Mouse (Mus musculus) layer of hippocampus, postnatal 14 days (tissue): ENCODE measurements at regions not wholly inside any gene's neighbourhood (a gene's known extent, or its start where the extent isn't known, plus 50 kb on each side); places are given as distances from the start of the nearest gene placed in this dataset.

ENCODE experiments used
- DNase-seq, 2 experiments: peaks; one replicate each; pipeline ENCODE4 v3.0.0; 2021 to 2022; ENCODE audit warnings: low spot score in 2 of 2, mixed read lengths in 1 of 2

DNA sequence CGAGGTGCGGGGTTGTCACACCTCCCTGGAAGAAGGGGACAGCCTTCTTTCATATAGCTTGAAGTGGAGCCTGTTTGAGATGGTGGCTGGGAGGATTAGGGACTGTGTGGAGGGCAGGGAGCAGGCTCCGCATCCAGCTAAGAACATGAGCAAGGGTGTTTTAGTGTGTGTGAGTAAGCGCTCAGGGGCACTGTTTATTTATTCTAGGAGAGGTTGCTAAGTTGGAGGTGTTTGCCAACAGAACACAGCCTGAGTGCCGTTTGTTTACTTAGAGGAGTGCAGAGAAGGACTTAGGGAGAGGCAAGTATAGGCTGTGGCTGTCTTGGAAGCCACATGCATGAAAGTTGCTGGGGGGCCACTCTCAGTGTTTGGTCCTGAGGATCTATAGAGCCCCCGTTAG lies 61.2 kb upstream of the Cdon start:
- DNase-seq, result no peak

DNA sequence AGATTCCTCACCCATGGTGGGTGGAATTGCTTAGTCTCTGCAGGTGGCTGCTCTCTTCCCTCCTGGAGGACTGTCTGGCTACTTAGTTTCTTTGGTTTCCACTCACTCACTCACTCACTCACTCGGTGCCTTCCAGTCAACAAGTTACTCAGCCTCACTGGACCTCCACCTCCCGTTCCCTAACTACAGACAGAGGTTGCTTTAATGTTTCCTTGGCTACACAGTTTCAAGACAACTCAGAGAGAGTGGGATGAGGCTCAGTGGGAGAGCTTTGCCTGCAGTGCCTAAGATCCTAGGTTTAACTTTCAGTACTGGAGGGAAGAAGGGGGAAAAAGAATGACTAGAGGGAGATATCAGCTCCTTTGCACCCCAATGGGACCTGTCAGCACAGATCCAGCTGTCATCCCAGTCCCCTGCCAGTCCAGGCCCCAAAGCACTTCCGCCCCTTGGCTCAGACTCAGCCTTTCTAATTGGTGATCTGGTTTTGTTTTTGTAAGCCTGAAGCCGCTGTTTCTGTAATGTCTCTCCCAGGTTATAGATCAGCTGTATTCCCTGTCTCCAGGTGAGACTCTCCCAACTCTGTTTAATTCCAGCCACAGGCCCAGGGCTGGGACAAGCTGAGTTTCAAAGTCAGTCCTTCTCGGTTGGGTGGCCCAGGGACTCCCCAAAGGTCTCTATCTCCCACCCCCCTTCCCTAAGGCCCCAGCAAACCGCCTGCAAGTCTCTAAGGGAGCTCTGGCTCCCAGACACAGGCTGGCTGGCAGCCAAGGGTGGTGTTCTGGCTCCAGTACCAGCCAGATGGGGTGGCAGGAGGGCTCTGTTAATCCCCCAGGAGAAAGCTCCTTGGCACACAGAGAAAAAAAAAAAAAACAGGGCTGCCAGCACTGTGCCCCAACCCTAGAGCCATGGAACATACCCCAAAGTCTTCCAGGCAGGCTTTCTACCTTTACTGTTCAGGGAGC lies 60.5 kb upstream of the Cdon start:
- peak; percentile 64 to 74 for DNase-seq

DNA sequence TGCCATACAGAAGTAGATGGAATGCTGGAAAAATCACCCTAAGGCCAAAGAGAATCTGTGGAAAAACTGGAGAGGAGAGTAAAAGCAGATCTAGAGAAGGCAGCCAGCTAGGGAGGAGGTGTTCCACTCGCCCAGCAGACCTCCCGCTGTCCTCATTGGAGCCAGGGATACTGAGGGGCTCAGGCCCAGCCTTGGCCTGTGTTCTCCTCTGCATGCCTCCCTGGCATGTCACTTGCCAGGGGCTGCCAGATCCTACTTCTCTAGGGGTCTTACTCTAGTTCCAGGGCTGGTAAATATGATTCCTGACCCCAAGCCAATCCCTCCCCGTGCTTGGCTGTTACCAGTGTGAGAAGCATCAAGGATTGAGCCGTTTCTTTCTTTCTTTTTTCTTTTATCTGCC lies 59.5 kb upstream of the Cdon start:
- peak in 1 of 2 experiments; percentile 24 for DNase-seq

DNA sequence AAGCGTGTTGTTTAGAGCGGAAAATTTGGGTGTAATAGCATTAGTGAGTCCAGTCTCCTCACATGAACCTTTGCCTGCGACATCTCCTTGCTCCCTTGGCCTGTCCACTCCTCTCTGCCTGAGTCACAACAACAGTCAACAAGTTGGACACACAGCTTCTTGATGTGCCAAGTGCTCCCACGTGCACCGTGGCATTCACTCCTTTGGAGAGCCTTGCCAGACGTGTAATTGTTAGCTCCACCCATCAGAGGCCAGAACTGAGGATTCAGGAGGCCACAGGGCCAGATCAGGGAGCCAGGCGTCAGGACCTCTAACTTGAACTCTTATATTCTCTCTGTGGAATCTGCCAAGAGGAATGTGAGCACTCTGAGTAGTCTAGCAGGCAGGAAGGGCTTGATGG lies 58.7 kb upstream of the Cdon start:
- DNase-seq, result peak in 1 of 2 experiments; percentile 17

DNA sequence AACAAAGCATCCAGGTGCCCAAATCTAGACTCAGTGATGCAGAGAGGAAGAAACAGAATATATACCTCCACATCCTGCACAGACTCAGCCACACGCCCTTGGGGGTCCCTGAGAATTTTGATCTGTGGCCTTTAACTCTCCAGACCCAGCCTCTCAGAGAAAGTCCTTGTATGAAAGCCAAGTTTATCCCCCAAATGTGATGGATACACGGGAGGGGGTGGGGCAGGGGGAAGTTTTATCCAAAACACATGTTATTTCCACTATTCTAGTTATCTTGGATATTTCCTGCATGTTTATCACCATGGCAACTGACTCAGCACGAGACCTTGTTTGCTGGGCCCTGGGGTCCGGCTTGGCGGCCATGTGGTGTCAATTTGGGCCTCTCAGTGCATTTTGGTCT lies 57.8 kb upstream of the Cdon start:
- DNase-seq, result peak in 1 of 2 experiments; percentile 4

DNA sequence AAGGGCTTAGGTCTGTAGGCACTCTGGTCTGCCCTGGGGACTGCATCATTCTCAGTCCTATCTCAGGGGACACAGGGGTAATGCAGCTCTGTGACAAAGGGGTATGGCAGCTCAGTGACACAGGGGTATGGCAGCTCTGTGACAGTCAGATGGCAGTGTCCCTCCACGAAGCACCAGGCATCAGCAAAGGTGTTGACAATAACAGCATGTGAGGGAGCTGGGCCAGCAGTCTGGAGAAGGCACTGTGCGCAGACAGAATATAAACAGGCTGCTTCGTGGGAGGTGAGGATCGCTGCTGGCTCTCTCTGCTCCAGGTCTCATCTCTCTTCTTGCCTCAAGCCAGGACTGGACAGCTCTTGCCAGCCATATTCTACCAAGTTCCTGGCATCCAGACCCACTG lies 57.0 kb upstream of the Cdon start:
- peak in 1 of 2 experiments; percentile 32 for DNase-seq

DNA sequence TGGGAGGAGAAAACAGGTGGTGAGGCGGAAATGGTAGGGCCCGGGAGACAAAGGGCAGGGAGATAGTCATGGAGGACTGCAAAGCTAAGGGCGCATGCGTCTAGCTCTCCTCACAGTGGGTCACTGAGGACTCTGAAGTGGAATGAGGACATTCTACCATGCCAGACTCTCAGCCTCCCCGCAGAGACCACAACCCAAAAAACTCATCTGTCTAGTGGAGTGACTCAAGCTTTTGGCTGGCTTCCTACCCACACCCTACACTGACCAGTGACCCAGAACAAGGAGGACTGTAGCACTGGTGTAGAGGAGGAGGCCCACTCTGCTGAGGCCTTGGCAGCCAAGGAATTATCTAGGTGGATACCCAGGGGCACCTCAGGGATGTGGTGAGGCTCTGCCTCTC lies 55.0 kb upstream of the Cdon start:
- no peak for DNase-seq

DNA sequence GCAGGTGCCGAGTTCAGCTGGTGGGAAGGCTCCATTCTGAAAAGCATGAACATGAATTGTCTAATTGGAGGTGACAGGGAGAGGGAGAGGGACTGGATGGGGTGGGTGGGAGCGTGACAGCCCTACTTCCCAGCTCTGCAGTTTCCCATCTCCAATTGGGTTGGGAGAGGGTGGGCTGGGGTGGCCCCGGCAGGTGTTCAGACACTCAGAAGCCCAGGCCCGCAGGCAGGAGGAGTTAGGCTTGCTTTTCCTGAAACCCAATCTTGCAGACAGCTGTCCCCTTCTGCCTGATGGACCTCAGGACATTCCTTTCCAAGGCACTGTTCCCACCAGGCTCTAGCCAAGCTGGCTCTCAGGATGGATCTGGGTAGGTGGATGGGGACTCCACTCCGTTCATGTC lies 51.9 kb upstream of the Cdon start:
- DNase-seq, result no peak

DNA sequence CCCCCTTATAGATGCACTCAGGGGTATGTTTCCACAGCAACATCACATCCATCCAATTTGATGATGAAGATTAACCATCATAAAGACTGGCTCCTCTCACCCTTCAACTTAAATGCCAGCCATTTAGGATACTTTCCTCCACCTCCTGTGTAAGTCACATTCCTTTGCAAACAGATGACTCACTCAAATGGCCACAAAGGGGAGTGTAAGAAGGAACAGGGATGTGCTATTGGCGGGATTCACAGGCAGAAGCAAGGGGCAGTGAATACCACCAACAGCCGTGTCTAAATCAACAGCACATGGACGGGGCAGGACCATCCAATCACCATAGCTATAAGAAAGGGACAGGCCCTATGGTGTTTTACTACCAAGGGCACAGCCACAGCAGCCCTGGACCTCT lies 50.9 kb upstream of the Cdon start:
- DNase-seq, result no peak

DNA sequence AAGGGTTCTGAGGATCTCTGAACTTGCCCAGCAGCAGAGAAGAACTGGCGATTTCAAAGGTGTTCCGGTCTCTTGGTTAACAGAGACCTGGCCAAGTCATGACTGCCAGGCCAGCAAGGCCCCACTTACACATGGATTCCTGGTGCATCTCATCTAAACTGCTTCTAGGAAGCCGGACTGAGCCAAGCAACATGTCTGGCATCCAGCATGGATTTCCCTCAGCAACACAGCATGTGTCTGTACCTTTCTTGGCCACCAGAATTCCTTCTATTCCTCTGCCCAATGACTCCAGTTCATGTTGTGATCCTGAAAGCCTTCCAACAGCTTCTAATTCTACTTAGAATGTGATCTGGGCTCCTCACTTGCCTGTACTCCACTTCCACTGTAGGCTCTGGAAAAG lies 50.0 kb upstream of the Cdon start:
- DNase-seq, result no peak
